Mouse (Mus musculus) thymus, postnatal 14 days (tissue): ENCODE results near the gene Hsf2.

Experiments used
- DNase-seq: peaks from one replicate; pipeline ENCODE4 v3.0.0; 2021

Gene Hsf2

DNA sequence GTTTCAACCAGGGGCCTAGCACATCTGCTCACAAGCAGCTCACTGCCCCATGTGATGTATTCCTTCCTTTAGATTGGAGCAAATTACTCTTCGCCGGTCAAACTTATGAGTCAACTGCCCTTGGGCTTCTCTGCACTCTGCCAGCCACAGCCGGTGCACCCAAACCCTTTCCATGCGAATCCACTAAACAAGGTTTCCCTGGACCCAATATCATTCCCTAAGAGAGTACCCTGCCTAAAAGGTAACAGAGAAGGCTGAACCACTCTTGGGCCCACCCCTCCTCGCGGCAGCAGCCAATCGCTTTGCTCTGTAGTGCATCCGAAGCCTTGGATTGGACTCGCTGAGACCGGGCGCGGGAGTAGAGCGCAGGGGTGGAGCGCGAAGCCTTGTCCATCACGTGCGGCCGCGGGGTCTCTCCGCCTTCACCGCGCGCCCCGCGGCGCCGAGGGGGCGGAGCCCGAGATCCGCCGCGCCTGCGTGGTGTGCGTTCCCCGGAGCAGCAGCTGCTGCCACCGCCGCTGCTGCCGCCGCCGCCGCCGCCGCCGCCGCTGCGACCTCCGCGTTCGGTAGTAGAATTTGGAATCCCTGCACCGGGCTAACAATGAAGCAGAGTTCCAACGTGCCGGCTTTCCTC is at the start of gene Hsf2:
Gene Hsf2 (plus strand): TSS at position 478 of the 634 bp plus-strand sequence.
- peak; percentile 96 for DNase-seq

DNA sequence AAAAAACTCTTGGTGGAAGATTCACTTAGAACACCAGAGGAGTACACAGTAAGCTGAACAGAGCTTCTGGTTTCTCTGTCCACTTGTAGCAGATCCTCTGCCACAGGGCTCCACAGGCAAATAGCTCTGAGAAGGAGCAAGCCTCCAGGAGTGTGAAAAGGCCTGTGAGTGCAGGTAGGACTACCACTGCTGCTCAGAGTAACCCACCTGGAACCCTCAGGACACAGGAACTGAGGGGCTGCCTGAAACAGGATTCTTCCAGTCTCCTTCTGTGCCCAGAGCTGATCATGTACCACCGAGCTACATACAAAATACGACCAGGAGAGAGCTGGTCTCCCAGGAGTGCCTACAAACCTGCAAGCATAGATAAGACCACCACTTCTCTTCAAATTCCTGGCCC is 48.3 kb upstream of the Hsf2 start:
- DNase-seq, result no peak

DNA sequence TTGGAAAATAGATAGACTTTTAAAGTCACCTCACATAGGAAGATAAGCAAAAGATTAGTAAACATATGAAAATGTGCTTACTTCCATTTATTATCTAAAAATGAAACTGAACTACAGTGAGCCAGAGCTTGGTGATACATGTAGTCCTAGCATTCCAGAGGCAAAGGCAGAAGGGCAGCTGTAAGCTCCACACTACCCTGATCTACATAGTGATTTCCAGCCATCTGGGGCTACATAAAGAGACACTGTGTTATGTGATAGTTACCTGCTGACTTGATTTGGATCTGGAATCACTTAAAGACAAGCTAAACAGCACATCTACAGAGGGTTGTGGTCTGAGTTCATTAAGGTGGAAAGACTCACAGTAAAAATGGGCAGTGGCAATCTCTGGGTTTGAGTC is 45.1 kb upstream of the Hsf2 start:
- DNase-seq, result no peak

DNA sequence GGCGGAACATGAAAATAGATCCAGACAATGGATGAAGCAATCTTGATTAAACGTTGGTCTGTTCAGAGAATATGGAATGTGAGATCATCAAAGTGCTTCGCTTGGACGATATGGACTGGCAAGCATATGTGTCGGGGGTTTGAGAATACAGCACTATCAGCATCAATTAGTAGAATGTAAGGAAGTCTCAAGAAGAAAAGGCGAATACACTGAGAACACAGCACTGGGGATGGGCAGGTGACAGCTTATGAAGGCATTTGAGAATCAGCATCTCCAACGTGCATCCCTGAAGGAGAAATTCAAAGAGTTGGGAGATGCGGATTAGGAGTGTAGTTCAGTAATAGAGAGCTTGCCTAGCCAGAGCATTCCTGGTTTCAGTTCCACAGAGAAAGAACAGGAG is 41.8 kb upstream of the Hsf2 start:
- DNase-seq, result no peak

DNA sequence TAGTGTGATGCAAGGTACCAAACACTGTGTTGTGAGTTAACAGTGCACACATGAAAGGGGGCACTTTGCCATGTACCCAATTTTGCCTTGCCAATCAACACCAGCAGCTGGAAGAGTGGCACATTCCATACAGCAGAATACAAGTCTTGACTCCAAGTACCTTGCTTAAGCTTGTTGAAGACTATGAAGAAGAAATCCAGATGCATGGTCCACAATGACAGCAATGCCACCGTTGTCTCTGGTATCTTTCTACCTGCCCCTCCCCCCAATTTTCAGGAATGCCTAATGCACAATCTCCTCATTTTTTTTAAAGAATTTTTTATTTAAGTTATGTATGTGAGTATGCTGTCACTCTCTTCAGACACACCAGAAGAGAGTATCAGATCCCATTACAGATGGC is 40.5 kb upstream of the Hsf2 start:
- no peak for DNase-seq

DNA sequence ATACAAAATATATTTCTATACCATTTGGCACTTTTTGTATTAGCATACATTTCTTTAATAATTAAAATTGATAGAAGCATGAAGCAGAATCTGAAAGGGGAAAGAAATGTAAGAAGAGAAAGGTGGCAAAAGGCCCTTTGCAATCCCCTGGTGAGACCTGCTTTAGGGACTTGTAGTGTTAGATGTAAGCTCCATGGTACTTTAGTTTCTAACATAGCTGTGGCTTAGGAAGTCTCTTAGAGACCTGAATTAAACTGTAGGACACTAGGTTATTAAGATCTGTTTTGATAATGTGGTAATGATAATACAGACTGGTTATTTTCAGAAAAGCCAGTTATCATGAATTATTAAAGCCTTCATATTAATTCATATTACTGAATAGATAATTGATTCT is 38.5 kb upstream of the Hsf2 start:
- DNase-seq, result no peak

DNA sequence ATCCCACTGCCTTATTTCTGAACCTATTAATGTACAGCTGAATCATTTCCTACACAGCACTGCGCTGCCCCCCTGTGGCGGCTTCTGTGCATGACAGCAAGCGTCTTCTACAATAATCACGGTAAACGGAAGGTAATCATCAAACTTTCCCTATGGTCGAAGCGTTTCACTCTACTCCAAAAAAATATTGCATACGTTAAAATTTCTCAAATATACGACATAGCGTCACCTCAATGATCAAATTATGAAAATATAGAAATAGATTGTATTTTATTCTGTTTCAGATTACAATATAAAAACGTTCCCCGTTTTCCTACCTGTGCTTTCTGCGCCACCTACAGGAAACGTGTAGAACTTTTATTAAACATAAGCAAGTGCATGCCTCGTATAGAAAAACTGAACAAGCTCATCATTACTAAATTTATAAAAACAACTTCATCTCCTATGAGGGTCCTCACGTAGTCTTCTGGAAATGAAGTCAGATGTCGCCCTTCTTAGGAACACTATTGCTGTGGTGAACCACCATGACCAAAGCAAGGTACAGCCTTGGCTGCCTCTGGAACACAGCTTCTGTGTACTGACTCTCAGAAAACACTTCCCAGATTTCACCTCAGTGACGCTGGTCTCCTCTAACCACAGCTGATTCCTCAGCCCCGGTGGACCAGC is 38.0 kb upstream of the Hsf2 start:
- DNase-seq, result peak; percentile 82

DNA sequence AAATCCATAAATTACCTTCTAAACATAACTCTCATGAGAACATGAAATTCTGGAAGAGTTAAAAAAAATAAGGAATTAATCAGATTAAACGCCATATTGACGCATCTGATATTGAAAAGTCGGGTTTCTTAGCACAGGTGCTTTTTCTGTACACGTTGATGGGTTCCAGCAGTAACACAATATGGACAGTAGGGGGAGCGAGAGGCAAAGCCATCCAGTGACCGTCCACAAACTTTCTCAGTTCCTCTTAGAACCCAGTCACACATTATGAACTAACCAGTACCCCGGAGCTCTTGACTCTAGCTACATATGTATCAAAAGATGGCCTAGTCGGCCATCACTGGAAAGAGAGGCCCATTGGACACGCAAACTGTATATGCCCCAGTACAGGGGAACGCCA is 22.9 kb upstream of the Hsf2 start:
- DNase-seq, result peak; percentile 48

DNA sequence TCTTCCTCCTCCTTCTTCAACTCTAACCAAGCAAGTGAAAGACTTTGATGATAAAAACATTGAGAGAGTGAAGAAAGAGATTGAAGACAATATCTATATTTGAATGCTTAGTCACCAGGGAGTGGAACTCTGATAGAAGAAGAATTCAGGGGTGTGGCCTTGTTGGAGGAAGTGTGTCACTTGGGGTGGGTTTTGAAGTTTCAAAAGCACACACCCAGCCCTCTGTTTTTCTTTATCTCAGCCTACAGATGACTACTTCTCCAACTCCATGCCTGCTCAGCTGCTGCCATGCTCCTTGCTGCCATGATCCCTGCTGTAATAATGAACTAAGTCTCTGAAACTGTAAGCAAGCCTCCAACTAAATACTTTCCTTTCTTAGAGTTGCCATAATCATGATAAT is 20.4 kb upstream of the Hsf2 start:
- DNase-seq, result no peak

DNA sequence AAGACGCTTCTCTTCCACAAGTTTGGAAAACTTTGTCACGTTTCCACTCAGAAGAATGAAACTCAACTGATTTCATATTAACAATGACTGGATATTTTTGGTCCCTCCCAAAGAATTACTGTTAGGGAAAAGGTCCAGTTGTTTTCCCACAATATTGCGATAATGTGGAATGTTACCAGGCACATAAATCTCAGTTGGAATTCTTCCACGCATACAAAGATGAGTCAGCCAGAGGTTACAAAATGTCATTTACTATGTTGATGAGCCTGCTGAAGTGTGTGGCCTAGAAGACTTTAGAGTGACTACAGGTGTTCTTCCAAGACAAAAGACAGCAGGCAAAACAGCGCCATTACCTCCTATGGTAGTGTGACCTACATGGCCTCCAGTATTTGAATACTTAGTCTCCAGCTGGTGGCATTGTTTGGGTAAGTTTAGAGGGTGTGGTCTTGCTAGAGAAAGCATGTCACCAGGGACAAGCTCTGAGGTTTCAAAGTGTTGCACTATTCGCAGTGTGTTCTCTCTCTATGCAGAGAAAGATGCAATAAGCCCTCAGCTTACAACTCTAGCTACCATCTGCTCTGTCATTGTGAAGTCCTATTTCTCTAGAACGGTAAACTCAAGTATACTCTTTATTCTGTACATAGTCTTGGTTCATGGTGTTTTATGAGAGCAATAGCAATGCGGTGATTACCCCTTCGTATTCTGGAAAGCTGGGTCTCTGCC is 8.9 kb upstream of the Hsf2 start:
- no peak for DNase-seq

DNA sequence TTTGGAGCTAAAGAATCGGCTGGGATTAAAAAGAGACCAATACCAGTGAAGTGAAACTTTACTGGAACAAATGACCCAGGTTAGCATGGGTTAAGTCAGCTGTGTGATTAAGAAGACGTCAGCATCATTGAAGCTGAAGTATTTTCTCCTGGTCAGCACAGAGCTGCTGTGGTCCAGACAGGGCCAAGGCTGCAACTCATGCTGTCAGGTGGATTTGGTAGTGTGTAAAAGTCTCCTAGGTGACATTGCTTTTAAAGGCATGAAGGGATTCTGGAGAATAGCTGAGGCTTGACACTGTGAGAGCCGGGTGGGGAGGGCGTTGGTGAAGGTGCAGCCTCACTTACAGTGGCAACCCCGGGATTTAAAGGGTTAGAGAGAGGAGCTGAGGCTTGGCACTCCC is 4.5 kb upstream of the Hsf2 start:
- no peak for DNase-seq

DNA sequence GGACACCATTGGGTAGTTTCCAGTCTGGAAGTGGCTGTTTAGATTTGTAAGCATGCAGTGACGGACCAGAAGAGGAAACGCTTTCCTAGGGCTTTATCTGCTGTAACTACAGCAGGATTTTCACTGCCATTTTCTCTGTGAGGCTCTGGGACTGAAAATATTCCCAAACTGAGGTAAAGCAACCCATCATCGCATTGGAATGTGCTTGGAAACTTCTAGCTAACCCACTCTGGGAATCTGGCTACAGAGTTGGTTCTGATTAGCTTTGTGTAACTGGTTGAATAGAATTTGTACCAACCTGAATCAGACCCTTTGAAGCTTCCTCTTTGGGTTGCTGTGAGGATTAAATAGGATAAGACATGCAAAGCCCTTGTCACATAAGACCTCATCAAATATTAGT is 1.4 kb upstream of the Hsf2 start:
- DNase-seq, result no peak

DNA sequence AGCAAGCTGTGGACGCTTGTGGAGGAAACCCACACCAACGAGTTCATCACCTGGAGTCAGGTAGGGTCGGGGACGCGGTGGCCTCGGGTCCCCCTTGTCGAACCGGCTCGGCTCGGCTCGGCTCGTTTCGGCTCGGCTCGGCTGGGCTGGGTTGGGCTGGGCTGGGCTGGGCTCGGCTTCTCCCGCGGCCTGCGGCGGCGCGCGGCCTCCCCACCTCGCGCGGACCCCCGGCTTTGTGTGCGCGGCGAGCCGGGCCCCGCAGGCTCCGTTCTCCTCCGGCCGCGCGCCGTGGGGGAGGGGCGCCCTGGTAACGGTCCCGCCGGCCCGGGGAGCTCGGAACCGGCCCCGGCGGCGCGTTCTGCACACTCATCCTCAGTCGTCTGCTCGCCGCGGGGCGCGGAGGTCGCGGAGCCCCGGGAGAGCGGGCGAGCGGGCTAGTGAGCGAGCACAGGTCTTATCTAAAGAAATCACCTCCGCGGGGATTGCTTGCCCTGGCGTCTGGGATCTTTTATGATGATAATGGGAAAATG is 422 bp downstream of the Hsf2 start:
- DNase-seq, result no peak

DNA sequence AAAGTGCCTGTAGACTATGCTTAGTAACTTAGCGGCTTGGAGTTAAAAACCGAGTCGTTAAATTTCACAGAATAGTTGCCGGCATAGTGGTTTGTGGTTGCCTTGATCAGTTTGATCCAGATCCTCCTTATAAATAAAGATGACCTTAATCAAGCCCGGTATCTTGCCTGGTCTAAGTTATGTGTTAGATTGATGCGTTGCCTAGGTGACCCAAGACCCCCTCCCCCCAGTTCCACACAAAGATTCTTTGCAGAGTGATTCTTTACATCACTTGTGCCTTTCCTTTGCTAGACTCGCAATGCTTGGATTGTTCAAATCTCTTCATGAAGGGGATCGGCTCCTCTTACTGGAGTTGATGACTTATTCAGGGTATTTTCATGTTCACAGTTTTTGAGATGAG is 1.0 kb downstream of the Hsf2 start:
- peak; percentile 16 for DNase-seq

DNA sequence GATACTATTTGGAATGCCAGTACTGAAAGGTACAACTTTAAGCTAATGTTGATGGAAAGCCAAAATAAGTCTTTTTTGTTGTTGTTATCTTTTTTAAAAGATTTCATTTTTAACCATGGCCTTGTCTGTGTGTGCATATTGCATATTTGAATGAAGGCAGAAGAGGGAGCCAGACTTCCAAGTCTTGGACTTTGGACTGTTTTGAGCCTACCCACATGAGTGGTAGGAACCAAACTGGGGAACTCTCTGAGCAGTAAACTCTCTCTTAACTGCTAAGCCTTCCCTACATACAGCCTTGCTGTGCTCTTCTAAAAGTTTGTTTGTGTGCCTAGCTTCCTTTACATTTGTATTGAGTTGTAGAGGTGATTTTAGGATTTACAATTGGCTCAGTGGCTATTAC is 2.4 kb downstream of the Hsf2 start:
- no peak for DNase-seq

DNA sequence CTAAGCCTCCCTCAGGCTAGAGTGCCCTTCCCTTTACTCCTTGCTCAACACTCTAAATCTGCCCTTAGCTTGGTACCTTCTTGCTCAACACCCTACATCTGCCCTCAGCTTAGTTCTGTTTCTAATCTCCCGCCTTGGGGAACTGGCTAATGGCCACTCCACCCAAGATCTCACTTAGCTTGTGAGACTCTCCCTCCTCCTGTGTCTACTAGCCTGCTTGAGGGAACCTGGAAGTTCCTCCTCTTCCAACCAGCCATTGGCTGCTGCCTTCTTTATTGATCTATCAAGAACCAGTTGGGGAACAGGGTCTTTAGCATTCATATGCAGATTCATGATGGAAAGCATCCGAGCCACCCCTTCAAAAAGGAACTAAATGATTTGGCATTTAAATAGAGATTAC is 5.9 kb downstream of the Hsf2 start:
- no peak for DNase-seq

DNA sequence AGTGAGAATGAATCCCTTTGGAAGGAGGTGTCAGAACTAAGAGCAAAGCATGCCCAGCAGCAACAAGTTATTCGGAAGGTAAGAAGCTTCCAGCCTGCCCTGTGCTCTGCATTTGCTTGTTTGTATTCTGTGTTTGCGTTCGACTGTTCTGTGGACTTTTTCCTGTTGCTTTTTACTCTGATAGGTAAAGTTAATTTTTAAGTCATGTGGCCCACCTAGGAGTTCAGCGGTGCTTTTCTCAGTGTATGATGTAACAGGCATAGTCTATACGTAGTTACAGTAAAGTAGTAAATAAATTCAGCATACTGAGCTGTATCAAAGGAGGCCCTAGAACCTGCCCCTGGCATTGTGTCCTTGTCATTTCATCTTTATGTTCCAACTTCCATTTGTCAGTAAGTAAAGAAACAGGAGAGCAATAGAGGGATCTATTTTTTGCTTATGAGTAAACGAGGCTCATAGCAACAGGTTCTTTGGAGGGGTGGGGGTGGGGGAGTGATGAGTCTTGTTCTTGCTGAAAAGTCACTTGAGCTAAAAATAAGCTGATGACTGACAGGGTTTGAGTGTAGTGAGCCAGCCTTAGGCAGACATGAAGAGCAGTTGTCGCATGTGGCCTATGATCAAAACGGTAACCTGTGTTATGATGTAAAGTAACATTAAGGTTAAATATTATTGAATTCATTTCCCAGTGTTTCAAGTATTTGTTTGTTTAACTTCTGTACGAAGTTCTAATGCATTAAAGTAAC is 13.4 kb downstream of the Hsf2 start:
- no peak for DNase-seq

DNA sequence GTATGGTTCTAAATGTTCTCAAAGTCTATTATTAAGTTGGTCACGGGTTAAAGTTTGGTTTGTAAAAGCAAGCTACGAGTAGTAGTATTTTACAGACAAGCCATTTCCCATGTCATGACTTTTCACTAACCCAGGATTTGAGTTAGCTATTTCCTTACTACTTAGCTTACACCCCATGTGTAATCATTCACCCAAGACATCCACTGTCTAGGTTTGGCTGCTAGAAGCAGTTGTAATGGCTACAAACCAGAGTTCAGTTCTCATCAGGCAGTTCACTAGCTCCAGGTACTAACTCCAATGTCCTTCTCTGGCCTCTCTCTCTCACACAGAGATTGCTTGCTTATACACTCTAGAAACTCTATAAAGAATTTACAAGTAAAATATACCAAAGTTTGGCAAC is 28.4 kb downstream of the Hsf2 start:
- no peak for DNase-seq

DNA sequence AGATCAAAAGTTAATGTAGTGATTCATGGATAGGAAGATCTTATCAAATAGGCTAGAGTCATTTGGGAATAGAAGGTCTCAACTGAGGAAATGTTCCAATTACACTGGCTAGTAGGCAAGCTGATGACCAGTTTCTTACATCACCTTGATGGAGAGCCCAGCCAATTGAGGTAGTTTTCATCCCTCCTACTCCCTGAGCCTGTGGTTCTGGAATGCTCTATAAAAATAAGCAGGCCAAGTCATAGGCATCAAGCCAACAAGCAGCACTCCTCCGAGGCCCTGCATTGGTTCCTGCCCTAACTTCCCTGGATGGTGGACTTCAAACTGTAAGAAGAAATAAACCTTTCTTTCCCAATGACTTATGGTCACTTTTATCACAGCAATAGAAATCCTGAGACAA is 29.1 kb downstream of the Hsf2 start:
- DNase-seq, result no peak

DNA sequence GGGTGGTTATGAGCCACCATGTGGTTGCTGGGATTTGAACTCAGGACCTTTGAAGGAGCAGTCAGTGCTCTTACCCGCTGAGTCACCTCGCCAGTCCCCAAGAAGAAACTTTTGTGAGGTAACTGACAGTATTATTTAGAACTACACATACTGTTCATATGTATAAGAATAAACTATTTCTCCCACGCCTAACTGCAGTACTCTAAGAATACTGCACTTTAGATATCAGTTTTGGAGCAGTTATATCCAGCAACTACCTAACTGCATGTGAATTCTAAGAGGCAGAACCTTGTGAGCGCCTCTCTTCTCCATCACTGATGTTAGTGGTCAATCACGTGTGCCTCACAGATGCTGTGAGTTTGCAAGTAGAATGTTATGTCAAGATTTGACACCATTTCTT is 40.3 kb downstream of the Hsf2 start:
- DNase-seq, result no peak

DNA sequence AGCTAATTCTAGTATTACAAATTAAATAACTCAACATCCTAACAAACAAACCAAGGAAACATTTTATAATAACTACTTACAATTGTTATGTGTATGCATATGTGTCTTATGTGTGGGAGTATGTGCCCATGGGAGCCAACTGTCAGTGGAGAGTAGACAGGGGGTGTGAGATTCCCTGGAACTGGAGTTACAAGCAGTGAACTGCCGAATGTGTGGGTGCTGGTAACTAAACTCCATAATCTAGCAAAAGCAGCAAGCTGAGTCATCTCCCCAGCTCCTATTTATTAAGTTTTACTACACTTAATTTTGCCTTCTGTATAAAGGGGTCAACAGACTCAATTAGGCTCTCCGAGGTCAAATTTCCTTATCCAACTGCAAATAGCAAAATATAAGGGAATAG is 44.9 kb downstream of the Hsf2 start:
- no peak for DNase-seq

DNA sequence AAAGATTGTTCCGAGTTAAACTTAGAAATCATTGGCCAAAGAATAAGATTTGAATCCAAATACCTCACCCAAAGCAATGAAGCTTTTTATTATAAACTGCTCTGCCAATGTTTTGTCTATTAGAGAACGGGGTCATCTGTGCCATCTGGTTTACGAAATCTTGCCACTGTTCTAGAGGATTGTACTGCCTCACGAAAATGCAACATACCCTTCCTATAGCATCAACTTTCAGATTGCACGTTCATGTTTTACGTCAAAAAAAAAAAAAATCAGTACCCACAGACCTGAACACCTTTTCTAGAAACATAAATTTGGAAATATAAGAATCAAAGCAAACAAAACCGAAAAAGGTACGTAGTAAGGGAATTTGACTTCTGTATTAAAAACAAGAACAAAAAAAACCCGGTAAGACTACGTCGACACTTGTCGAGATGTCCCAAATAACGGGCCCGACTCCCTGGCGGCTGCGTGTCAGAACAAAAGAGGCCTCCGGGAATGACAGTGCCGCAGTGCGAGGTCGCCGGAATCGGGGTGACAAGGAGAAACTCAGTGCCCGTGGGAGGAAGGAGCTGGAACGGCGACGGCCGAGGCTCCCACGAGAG is 45.5 kb downstream of the Hsf2 start:
- DNase-seq, result no peak
